Mouse (Mus musculus) layer of hippocampus, postnatal 25 days (tissue): Measurements from ENCODE around the gene Sec14l4. TPM values are rescaled to one million over a fixed set of nuclear protein-coding genes. Genes with fewer than 3 reads are reported as not detected.

Source experiments
- DNase-seq, 2 experiments: peaks; one replicate each; pipeline ENCODE4 v3.0.0; 2022; ENCODE audit warnings: mixed read lengths in 2 of 2, low spot score in 1 of 2; ENCODE audit errors: extremely low spot score in 1 of 2
- total RNA-seq, 2 experiments: library from RNA; stranded (reverse); gene quantifications; 2 replicates each; pipeline ENCODE4 v1.2.3; 2021

Gene Sec14l4
- total RNA-seq, 2 experiments from 2014 or later, result 0.17 to 0.19 TPM

- no peak for DNase-seq
These were observed 38.4 kb downstream of the Sec14l4 start for GRCm38 (mm10) chr11:4069664-4070063.

- DNase-seq, result peak in 1 of 2 experiments; percentile 35
These were observed 45.4 kb downstream of the Sec14l4 start for GRCm38 (mm10) chr11:4076633-4077032.

GRCm38 (mm10) chr11:4078267-4078933 is 47.1 kb downstream of the Sec14l4 start:
- DNase-seq, result no peak

- DNase-seq, result peak in 1 of 2 experiments; percentile 86
These were observed 49.0 kb downstream of the Sec14l4 start for GRCm38 (mm10) chr11:4080219-4080618.

GRCm38 (mm10) chr11:4083316-4084078 is 52.2 kb downstream of the Sec14l4 start:
- DNase-seq, result peak in 1 of 2 experiments; percentile 61

- no peak for DNase-seq
These were observed 55.0 kb downstream of the Sec14l4 start for GRCm38 (mm10) chr11:4086246-4086645.

GRCm38 (mm10) chr11:4087267-4087666 is 56.0 kb downstream of the Sec14l4 start:
- DNase-seq, result peak in 1 of 2 experiments; percentile 27

- no peak for DNase-seq
These were observed 62.5 kb downstream of the Sec14l4 start for GRCm38 (mm10) chr11:4093459-4094377.

- peak; percentile 67 to 85 for DNase-seq
These were observed 63.3 kb downstream of the Sec14l4 start for GRCm38 (mm10) chr11:4094378-4095170.

- peak; percentile 52 to 53 for DNase-seq
These were observed 64.2 kb downstream of the Sec14l4 start, which contains the start of gene Mtfp1 for GRCm38 (mm10) chr11:4095171-4096053. TSS of gene Mtfp1 (minus strand) at chr11:4095445.

GRCm38 (mm10) chr11:4096054-4096984 is 65.1 kb downstream of the Sec14l4 start:
- peak; percentile 91 to 92 for DNase-seq

- peak in 1 of 2 experiments; percentile 21 for DNase-seq
These were observed 65.9 kb downstream of the Sec14l4 start for GRCm38 (mm10) chr11:4097091-4097621.

Other genes with a start within 250 kb of the Sec14l4 start
- gene Osbp2, start 167.6 kb upstream of the Sec14l4 start, total RNA-seq, result 10 to 100 TPM; 76.4 to 77.6 TPM
- under 1 TPM; 0.62 to 0.63 TPM for gene 4921536K21Rik, start 136.4 kb upstream of the Sec14l4 start, total RNA-seq
- gene Dusp18, start 136.2 kb upstream of the Sec14l4 start, total RNA-seq, result 10 to 100 TPM; 26.1 to 26.4 TPM
- 10 to 100 TPM; 16.8 to 18.0 TPM for gene Slc35e4, start 116.8 kb upstream of the Sec14l4 start, total RNA-seq
- 10 to 100 TPM; 19.0 to 19.2 TPM for gene Tcn2, start 99.3 kb upstream of the Sec14l4 start, total RNA-seq
- gene Pes1, start 67.5 kb upstream of the Sec14l4 start, total RNA-seq, result 10 to 100 TPM; 41.8 to 46.5 TPM
- gene 4930556J24Rik, start 54.7 kb upstream of the Sec14l4 start, total RNA-seq, result under 1 TPM in 1 of 2 experiments, not detected in 1; 0.22 TPM
- gene Gal3st1, start 47.8 kb upstream of the Sec14l4 start, total RNA-seq, result 10 to 100 TPM; 22.4 to 22.8 TPM
- gene Sec14l3, start 33.4 kb downstream of the Sec14l4 start, total RNA-seq, result 1 to 10 TPM; 1.6 to 1.9 TPM
- gene Mtfp1, start 64.0 kb downstream of the Sec14l4 start, total RNA-seq, result 100 to 1,000 TPM; 109 to 126 TPM
- 10 to 100 TPM; 57.2 to 59.4 TPM for gene Sec14l2, start 92.0 kb downstream of the Sec14l4 start, total RNA-seq
- 10 to 100 TPM; 31.1 to 31.2 TPM for gene Rnf215, start 103.7 kb downstream of the Sec14l4 start, total RNA-seq
- gene Ccdc157, start 128.8 kb downstream of the Sec14l4 start, total RNA-seq, result 10 to 100 TPM; 10.7 to 10.9 TPM
- gene Sf3a1, start 128.9 kb downstream of the Sec14l4 start, total RNA-seq, result 10 to 100 TPM; 68.8 to 69.2 TPM
- gene Tbc1d10a, start 155.3 kb downstream of the Sec14l4 start, total RNA-seq, result 10 to 100 TPM; 29.2 to 32.7 TPM
- 1 to 10 TPM; 6.0 to 6.1 TPM for gene Castor1, start 186.8 kb downstream of the Sec14l4 start, total RNA-seq
- gene Osm, start 205.0 kb downstream of the Sec14l4 start, total RNA-seq, result under 1 TPM in 1 of 2 experiments, not detected in 1; 0.12 TPM
- 1 to 10 TPM; 1.3 to 2.1 TPM for gene Lif, start 226.1 kb downstream of the Sec14l4 start, total RNA-seq